Mouse (Mus musculus): ENCODE measurements around the gene Pla2g5.
A peak's percentile ranks its signal among the peaks of the same experiment; 100 is the strongest.

Pla2g5 gene

GRCm38 (mm10) chr4:138797217-138797570, 66.1 kb downstream of the Pla2g5 start:
- DNase-seq (ENCODE audit: low read depth, low spot score), result no peak

DNA sequence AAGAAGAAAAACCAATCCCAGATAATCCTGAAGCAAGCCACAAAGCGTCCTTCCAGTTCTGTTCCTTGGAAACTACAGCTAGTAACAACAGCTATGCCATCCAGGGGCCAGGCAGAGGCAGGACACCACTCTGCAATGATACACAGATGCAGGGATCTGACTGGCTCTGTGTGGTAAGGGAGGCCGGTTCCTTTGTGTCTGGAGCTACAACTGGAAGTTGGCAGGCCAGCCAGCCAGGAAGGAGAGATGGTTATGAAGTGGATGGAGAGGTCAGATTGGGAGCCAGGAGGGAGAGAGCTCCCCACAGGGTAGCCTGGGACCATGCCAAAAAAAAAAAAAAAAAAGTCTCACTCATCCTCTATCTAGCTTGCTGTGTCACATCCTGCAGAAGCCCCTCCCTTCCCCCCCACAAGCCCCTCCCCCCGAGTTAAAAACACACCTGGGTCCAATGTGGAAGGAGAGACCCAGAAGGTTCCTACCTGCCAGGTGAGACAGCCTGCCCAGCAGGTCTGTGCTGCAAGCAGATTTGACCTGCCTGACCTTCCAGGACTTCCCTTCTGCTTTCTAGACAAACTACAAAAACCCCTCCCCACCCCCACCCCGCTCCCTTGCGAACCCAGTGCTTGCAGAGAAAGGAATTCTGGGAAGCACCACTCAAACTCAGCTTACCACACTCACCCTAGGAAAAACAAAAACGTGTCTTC, 66.6 kb downstream of the Pla2g5 start:
- no peak for DNase-seq (ENCODE audit: low read depth, low spot score)

DNA sequence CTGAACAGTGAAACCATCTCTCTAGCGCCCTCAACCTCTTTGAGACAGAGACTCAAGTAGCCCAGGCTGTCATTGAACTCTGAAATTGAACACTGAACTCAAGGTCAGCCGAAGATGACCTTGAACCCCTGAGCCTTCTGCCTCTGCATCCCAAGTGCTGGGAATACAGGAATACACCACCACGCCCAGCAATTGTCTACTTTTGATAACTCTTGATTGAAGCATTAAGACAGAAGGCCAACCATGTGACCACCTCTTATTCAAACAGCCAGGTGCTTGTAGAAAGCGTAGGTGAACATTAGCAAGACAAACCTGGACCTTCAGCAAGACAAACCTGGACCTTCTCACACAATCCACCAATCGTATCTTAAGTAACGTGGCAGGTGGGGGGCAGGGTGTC, 68.9 kb downstream of the Pla2g5 start:
- no peak for DNase-seq (ENCODE audit: low read depth, low spot score)

- DNase-seq (ENCODE audit: low read depth, low spot score), result no peak
Observed at GRCm38 (mm10) chr4:138793276-138793675, 70.0 kb downstream of the Pla2g5 start.

DNA sequence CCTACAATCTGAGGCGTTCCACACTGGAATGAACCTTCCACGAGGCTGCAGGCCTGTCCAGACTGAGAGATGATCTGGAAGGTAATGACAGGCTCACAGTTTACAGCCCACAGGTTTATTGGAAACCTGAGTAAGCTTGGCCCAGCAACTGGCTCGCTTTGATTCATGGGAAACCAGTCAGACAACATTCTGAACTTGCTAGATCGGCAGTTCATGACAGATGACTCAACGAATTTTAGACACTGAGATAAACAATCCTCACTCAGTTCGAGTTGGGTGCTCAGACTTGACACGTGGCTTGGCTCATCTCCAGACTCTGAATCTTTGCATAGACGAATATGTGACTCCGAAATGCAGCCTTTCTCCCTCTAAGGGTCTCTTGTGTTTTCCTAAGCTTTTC, 70.7 kb downstream of the Pla2g5 start:
- DNase-seq (ENCODE audit: low read depth, low spot score), result peak; percentile 59

- no peak for DNase-seq (ENCODE audit: low read depth, low spot score)
Observed at GRCm38 (mm10) chr4:138791452-138791851, 71.8 kb downstream of the Pla2g5 start.

- DNase-seq (ENCODE audit: low read depth, low spot score), result no peak
Observed at GRCm38 (mm10) chr4:138788381-138788780, 74.9 kb downstream of the Pla2g5 start.

DNA sequence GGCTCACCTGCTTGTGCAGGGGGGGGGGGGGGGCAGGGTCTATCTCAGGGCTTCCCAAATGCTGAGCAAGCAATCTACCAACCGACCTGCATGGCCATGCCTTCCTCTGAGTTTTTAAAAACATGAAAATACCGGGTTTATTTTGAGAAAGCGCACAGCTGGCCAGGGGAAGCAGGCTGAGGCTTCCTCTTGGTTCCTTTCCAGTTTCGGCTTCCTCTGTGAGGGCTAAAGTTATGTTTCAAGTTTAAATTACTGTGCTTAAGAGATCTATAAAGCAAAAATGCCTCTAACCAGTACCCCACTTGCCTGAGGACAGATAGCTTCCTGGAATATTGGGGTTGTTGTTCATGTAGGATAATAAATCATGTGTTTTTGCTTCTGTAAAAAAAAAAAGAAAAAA, 77.1 kb downstream of the Pla2g5 start:
- DNase-seq (ENCODE audit: low read depth, low spot score), result no peak

GRCm38 (mm10) chr4:138785721-138786120, 77.6 kb downstream of the Pla2g5 start:
- DNase-seq (ENCODE audit: low read depth, low spot score), result no peak

DNA sequence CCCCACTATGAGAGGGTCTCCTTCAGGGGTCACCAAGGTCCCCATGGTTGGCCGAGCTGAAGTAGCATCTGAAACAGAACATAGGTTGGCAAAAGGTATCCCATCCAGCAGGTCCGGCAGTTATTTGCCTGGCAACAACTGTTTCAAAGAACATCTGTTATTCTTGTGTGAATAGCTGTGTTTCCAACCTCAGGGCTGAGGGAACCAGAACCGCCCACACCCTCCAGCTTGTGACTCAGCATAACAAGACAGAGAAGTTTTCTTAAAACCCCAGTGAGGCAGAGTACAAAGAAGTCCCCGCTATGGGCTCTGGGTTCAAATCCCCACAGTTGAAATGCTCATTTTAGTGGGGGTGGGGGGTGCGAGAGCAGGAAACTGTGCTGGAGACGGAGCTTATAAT, 81.2 kb downstream of the Pla2g5 start:
- peak; percentile 39 for DNase-seq (ENCODE audit: low read depth, low spot score)

DNA sequence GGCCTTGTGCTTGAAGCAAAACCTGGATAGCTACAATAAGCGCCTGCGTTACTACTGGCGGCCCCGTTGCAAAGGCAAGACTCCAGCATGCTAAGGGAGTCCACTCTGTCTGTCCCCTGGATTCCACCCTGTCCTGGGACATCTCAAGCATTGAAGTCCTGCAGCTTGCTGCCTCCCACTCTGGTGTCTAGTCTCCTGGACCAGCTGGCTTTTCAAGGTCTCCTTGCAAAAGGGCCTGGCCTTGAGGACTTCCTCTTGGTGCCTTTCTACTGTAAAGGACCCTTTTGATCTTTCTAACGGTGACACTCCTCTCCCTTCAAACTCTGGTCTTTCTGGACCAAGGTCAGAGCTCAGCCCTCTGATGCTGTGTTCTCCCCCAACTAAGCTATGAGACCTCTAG, 83.0 kb downstream of the Pla2g5 start:
- DNase-seq (ENCODE audit: low read depth, low spot score), result no peak

DNA sequence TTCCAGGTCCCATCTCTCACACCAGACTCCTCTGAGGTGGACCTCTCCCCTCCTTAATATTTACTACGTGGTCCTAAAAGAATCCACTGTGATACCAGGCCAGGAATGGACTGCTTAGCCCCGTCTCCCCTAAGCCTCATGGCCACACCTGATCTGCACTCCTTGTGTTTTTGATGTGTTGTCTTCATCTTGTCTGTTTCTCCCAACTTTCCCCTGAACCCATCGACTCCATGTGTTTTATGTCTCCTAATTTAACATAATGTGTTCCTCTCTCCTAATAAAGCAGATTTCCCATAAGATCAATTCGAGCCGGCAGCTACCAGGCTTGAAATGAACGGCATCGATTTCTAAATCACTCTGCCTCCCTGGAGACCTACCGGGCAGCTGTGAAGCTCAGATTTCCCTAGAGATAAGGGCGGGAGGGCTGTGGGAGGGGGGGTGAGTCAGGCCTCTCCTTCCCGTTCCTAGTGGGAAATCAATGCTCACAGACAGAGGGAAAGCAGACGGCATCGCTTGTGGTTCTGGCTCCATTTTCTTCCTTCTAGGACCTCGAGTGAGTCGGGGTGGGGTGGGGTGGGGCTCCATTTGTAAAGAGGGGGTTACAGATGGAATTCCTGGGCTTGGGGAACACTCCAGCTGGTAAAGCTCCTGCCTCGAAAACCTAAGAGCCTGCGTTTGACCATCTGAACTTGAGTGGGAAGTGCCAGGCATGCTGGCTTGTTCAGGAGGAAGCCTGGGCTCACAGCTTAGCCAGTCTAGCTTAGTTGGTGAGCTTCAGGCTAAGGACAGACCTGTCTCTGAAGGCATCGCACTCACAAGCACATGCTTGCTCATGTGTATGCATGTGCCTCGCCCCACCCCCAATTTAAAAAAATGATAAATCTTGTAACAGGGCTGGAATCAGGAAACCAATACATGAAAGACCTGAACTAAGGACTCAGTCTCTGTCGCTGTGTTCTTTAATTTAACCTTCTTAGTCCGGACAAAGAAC, 85.6 kb downstream of the Pla2g5 start:
- DNase-seq (ENCODE audit: low read depth, low spot score), result no peak

GRCm38 (mm10) chr4:138775435-138775834, 87.8 kb downstream of the Pla2g5 start, which contains the start of gene Pla2g2d:
Pla2g2d (plus strand) TSS chr4:138775735.
- no peak for DNase-seq (ENCODE audit: low read depth, low spot score)

DNA sequence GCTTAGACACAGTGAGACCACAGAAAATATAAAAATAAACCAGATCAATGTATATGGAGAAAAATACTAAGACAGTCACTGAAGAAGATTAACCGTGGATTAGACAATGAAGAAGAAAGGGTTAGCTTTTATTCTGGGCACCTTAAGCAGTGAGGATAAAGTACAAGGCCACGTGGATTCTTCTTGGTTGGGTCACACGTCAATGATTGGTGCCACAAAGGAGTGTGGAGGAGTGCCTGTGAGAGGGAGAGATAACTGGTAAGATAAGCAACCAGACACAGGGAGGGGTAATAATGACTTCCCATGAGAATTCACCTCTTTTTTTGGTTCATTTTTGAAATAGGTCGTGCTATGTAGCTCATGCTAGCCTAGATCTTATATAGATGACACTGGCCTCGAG, 90.9 kb downstream of the Pla2g5 start:
- no peak for DNase-seq (ENCODE audit: low read depth, low spot score)

DNA sequence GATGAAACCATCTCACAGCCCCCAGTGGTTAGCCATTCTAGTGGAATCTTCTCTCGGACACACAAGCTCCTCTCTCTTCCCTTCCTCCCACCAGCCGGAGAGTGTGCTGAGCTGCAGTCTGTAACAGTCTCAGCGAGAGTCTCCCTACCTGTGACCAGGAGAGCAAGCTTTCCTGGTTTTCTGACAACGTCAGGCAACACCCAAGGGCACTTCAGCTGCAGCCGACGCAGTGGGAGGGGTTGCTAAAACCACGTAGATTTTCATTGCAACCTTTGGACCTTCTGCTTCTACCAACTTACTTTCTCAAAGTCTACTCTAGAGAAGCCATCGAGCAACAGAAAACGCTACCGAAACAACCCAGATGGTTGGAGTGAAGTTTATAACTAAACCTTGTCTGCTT, 91.3 kb downstream of the Pla2g5 start:
- DNase-seq (ENCODE audit: low read depth, low spot score), result no peak

- no peak for DNase-seq (ENCODE audit: low read depth, low spot score)
Observed at GRCm38 (mm10) chr4:138762266-138762665, 101.0 kb downstream of the Pla2g5 start.

- DNase-seq (ENCODE audit: low read depth, low spot score), result no peak
Observed at GRCm38 (mm10) chr4:138757416-138757815, 105.9 kb downstream of the Pla2g5 start, which contains the start of gene Pla2g2f. Pla2g2f (minus strand) TSS chr4:138757626.

GRCm38 (mm10) chr4:138755983-138756382, 107.3 kb downstream of the Pla2g5 start:
- DNase-seq (ENCODE audit: low read depth, low spot score), result no peak

- DNase-seq (ENCODE audit: low read depth, low spot score), result no peak
Observed at GRCm38 (mm10) chr4:138755439-138755838, 107.8 kb downstream of the Pla2g5 start.

GRCm38 (mm10) chr4:138754432-138754831, 108.8 kb downstream of the Pla2g5 start:
- no peak for DNase-seq (ENCODE audit: low read depth, low spot score)

GRCm38 (mm10) chr4:138753608-138754007, 109.7 kb downstream of the Pla2g5 start:
- no peak for DNase-seq (ENCODE audit: low read depth, low spot score)

DNA sequence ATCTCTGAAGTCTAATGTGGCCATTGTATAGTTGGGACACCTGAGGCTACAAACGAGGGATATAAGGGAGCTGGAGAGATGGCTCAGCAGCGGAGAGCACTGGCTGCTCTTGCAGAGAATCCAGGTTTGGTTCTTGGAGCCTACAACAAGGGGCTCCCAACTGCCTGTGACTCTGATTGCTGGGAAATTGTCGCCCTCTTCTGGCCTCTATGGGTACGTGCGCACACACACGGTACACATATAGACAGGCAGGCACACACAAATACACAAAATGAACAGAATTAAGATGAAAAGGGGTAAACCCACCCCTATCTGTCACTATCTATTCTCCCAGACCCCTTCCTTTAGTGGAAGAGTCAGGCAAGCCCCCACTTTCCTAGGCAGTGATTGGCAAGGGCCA, 110.7 kb downstream of the Pla2g5 start:
- DNase-seq (ENCODE audit: low read depth, low spot score), result no peak

Measured in skeletal muscle tissue, adult 2 months (tissue).